Mouse (Mus musculus) right cerebral cortex, postnatal 4 days (tissue): ENCODE data around the gene Erv3.

Source experiments
- DNase-seq: peaks from one replicate; pipeline ENCODE4 v3.0.0-alpha.2; 2022

Erv3 gene

DNA sequence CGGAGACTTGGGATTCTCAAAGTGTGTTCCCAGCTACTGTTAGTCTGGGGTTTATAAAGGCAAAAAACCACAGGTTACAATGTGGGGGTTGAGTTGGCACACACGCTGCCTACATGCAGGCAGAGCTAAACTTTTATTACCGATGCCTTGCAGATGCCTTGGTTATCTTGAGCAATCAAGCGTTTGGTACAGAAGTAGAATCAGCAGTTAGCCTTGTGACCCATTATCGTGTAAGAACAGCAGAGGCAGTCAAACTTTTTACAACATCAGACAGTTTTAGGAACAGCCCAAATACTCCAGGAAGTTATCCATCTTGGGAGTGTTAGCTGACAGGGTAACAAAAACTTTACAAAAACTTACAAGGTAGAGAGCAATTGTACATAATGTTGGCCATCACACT is at the start of gene Erv3:
Gene Erv3, minus strand, starts transcription at position 27 of the 400 bp plus-strand sequence.
- DNase-seq, result no peak

DNA sequence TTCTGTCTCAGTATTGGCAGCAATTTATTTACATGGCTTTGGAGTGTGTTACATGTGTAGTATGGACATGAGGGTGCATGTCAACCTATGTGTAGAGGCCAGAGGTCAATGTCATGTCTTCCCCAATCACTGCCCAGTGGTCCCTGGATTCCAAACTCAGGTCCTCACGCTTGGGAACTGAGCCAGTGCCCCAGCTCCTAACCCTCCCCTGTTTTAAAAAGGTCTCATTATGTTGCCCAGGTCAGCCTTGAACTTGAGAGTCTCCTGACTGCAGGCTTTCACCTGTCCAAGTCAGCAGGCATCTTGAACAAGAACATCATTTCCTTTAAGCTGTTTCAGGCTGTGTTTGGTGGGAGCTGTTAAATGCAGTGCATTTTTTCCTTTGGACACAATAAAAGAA is 49.4 kb upstream of the Erv3 start:
- no peak for DNase-seq

DNA sequence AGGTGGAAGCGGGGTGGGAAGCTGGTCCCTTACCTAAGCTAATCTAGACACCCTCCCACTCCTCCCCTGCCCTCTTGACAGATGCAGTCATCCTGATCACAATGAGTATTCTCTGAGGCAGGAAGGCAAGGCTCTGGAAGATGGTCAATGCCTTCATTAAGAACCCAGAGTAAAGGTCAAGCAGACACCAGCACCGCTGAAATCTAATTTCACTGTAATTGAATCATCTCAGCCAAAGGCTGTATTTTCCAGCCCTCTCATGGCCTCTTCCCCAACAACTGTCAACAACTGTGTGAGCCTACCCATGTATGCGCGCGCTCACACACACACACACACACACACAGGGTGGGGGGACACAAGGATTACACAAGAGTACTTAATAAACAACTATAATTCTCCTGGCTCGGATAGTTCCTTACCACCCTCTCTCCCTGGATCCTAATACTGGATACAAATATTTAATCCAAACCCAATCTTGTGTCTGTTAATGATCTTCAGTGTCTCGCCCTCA is 48.9 kb upstream of the Erv3 start:
- DNase-seq, result no peak

DNA sequence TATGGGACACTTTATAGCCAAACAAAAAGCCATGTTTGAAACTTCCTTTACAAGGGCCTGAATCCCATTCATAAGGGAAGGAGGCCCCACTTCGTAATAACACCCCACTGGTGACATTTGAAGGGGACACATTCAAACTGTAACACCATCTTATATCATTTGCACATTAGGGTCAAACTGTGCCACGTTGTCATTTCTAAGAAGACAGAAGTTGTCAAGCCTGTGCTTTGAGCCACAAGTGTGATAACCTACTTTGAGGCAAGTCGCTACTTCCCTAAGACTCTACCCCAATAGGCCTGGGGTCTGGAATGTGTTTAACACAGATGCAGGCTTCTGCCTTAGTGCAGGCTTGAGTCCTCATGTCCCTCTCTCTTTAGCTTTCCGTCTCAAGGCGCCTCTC is 47.8 kb upstream of the Erv3 start:
- DNase-seq, result no peak

DNA sequence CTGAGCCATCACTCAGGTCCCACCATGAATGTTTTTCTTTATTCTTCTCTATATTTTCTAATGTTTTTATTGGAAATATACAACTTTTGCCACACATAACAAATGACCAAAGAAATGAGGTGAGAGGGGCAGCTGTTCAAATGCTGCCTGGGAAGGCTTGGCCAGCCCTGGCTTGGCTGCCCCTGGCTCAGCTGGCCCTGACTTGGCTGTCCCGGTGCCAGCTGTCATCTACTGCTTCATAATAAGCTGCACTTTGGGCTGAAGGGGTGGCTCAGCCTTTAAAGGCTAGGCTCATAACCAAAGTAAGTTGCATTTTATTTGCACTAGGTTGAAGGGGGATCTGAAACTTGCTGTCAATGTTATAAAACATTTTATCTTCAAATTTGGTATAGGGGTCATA is 47.3 kb upstream of the Erv3 start:
- no peak for DNase-seq

DNA sequence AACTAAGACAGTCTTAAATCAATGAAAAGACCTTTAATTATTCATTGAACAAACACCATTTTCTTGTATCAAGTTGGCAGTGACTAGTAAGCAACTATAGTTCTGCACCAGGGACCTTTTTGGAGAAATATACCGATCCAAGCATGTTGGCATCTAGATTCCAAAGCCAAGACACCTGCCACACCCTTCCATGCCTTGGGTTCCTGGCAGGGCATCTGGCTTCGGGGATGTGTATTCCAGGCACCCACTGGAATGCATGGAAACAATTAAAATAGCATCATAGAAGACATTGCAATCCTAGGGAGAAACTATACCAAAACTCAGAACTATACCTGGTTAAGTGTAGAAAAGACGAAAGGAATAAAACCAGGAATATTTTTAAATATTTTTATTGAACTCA is 46.7 kb upstream of the Erv3 start:
- no peak for DNase-seq

DNA sequence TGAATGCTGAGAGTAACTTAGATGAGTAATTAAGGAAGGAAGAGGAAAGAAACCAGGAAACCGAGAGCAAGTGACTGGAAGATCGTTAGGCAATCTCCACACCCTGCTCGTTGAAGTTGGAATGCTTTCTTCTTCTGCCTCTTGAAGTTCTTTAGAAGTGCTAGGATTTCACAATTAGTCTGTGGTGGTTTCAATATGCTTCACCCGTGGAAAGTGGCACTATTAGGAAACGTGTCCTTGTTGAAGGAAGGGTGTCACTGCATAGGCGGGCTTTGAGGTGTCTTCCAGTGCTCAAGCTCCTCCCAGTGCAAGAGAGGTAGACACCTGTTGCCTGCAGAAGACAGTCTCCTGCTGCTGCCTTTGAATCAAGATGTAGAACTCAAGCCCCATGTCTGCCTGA is 46.2 kb upstream of the Erv3 start:
- DNase-seq, result no peak

DNA sequence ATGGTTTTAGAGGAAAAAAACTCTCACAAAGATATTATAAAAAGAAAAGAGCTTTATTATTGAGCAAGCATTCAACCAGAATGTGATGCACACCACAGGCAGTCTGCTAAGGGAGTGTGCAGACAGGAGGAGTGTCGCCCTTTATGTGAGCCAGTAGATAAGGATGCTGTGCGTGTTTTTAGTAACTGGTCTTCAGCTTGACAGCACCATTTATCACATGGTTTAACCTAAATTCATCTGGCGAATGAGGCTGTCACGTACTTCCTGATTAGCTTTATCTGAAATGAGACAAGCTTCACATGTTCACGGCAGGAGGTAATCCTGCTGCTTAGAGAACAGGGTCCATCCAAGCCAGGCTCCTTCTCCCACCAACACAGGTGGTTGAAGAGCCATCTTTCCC is 45.5 kb upstream of the Erv3 start:
- no peak for DNase-seq

DNA sequence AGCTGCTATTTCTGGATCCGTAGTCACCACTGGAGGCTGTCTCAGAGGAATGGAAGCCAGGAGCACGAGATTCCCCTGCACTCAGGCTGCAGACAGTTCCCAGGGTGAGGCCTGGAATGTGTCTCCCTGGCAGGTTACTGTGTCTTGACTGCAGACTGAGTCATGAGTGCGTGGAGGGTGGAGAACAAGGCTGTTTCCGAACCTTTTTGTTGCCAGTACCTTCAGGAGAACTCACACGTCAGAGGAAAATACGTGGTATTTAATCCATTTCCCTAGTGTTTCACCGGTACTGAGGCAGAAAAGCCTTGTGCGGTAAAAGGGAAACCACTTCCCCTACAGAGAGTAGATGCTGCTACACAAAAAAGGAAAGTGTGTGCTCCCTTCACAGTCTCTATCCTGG is 43.3 kb upstream of the Erv3 start:
- DNase-seq, result no peak

DNA sequence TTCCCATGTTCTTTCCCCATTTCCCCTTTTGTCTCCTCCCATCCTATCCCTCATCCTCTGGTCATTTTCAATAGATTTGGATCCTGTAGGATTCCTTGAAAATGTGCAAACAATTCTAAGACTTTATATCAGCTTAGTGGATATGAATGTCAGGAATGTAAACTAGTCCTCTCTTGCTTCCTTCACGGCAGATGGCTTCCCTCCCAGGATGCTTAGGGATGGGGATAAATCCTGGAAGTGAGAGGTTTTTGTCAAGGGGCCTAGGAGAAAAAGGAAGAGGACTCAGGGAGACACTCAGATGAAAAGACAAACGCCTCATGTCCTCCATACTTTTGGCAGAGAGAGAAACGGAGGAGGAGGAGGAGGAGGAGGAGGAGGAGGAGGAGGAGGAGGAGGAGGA is 42.9 kb upstream of the Erv3 start:
- DNase-seq, result no peak

DNA sequence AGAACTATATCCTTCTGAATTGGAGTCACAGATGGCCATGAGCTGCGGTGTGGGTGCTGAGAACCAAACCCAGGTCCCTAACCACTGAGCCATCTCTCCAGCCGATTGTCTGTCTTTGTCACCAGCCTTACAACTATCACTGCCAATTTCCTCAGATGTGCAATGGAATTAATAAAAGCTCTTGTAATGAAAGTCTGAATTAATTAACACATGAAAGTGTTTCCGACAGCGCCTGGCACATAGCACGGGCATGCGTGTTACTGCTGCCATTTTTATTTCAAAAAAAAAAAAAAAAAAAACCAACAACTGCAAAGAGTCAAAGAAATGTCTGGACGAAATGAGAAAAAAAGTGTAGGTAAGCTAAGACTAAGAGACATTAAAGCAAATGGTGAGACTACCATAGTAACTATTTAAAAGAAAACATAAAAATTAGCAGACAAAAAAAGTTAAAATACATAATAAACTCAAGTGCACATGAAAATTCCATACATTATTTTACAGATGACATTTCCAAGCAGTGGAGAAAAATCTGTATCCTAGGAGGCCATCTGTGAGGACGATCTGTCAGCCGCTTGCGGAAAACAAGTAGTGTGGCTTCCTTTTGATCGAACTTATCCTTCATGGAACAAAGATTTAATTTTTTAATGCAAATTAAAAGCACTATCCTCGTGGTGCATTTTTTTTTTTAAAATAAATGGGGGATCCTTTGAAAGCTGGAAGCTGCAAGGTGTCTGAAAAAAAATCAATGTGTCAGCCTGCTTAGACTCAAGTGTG is 38.0 kb upstream of the Erv3 start:
- no peak for DNase-seq

DNA sequence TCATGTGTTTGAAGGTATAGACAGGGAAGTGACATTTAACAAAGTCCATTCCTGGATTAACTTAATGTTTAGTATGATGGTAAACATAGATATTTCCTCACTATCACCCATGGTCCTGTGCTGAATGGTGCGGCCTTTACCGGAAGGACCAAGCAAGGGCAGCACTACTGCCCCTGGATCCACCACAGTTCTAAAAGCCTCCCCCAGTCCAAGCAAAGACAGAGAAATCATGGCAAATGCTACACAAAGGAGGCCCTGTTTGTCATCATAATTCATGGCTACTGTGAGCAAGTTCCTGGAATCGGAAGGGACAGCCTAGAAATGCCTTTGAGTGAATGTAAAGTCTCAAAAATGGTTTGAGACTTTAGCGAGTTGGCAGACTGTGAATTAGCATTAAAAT is 36.5 kb upstream of the Erv3 start:
- no peak for DNase-seq

DNA sequence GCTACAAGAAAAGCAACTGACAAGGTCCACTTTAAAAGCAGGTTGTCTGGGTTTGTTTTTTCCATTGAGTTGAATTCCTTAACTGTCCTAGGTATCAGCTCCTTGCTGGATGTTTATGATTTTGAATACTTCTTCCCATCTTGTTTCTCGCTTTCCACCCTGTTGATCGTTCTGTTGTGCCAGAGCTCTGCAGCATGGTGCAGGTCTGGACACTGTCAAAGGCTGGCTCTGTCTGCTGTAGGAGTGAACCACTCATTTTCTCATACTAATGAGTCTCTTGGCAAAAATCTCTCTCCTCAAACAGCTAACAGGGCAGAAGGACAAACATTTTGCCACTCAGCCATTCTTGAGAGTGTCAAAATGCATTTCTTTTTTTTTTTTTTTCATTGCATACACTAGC is 35.6 kb upstream of the Erv3 start:
- DNase-seq, result no peak

DNA sequence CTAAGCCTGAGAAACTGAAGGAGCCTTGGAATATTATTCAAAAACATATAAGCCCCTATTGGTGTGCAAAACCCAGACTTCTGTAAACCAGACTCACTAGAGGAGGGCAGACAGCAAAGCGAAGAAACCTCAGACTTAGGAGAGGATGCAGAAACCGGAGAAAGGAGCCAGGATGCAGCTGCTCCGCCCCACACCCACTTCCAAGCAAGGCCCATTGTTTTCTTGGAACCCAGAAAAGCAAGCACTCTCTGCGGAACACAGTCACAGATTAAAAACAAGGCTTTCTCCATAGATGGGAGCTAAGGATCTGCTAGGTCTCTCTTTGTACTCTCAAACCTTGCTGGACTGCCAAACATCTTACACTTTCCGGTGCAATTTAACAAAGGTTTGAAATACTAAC is 33.0 kb upstream of the Erv3 start:
- DNase-seq, result no peak

DNA sequence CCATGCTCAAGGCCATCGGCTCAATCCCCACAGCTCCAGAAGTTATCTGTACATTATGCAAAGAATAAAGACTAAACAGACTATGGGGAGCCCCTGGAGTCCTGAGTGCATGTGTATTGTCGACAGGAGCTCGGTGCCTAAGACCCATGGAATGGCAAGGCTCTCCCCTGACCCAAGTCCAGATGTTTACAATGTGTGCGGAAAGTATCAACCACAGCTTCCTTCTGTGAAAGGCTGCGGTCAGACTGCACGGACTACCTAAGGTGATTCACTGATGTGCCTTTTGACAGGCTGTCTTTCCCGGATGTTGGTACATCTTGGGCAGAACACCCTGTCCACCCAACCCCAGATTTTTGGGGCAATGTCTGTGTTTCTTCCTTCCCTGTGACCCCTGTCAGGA is 28.7 kb upstream of the Erv3 start:
- no peak for DNase-seq

DNA sequence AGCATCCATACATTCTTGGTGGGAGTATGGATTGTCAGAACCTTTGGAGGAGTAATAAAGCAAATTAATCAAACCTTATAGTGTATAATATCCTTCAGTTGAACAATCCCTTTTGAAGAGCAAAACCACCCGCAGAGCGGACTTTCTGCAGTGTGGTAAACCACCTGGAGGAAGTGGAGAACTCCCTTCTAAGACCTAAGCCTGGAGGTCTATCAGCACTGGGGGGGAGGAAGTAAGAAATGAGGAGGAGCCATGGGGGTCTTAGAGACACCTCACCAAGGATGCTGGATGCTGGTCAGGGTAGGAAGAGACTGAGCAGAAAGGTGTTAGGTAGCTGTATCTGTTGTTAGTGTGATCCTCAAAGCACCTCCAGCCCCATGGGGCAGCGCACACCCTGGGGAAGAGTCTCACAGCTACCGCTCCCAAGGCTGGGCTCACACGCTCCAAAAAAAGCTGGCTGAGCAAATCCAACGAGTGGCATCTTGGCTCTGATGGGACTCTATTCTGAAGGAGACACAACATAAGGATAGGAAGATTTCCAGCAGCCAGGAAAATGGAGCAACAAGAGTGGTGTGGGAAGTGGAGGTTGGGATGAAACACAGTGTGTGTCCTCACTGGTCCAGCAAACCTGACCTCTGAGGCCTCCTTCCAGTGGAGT is 27.1 kb upstream of the Erv3 start:
- DNase-seq, result no peak

DNA sequence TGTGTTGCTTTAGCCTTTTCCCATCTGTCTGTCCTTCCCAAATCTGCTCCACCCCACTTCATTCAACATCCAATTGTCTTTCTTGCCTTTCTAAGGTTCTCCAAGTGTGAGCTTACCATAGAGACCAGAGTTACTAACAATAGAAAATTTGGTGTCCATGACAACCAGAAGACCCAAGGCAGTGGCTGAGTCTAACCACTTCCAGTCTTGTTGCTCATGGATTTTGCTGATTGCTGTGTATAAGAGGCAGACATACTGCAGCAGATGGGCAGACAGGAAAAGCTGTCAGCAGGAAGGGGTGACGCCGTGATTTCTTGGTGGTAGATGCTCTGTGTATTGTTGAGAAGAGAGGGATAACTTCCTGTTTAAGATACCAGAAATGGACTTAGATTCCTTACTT is 23.6 kb upstream of the Erv3 start:
- DNase-seq, result no peak

DNA sequence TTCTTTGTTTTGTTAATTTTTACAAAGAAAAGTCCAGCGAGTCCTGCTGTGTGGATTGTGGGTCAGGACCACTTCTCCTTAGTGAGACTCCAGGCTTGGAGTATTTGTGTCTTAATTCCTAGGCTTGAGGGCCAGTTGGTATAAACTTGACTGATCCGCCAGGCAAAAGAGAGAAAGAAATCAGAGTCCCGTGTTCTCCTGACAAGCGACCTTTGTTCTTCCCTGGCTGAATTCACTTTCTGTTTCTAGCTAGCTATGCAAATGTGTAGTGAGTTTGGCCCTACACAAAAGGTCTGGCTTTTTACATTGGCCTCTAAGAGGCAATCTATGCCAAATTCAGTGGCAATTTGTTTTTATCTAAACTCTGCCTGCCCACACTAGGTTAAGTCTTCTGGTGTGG is 22.2 kb upstream of the Erv3 start:
- no peak for DNase-seq

DNA sequence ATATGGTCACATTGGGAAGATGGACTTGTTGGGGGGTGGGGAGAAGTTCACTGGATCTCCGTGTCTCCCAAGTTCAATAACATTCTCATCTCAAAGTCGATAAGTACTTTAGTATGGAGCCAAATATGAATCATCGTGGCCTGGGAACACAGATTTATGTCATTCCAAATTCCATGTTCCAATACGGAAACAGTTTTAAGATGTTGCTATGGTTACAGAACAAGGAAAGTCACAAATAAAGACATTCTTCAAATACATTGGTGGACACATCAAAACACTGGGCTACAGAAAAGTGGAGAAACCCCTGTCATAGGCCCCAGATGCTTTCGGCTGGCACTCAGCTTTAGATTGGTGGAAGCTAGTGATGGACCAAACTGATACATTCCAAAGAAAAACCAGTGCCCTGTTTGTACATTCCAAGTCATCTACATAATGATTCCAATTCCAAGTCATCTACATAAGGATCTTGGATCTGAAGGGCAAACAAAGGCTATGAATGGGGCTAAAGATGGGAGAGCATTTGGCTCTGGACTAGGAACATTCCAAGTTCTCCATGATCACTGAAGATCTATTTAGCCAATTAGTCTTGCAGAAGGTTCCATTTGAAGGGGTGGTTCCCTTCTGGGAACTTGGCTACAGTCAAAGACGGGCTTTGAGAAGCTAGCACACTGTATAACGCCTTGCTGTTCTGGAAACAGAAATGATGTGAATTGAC is 17.2 kb upstream of the Erv3 start:
- DNase-seq, result no peak

DNA sequence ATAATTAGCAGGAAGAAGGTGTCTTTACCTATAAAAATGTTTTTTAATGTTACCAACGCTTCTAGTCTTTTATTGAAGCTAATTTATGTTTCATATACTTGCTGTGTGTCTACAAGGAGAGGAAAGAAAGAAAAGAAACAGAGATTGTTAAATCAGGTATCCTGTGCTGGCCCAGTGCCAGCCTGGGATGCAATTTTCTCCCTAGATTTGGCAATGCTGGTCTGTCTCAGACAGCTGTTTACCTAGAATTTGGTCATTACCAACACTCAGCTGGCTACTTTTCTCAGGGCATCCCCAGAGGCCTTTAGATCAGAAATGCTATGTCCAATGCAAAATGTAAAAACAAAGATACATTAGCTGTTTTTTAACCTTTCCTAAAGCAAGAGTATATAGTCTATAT is 13.8 kb upstream of the Erv3 start:
- no peak for DNase-seq

DNA sequence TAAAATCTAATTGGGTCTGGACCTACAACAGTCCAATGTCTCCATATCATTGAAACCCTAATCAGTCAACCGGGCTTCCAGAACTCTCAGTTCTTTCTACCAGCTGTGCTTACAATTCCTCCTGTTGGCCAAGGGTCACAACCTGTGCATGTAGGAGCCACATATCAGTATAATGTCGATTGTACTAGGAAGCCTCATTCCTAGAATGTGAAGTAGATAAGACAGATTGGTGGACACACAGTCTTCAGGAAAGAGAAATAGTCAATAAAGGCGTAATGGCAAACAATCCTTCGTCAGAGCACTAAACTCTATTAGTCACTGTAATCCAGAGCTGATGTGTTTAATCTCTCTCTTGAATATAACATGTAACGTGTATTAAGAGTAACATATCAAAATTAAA is 9.4 kb upstream of the Erv3 start:
- no peak for DNase-seq

DNA sequence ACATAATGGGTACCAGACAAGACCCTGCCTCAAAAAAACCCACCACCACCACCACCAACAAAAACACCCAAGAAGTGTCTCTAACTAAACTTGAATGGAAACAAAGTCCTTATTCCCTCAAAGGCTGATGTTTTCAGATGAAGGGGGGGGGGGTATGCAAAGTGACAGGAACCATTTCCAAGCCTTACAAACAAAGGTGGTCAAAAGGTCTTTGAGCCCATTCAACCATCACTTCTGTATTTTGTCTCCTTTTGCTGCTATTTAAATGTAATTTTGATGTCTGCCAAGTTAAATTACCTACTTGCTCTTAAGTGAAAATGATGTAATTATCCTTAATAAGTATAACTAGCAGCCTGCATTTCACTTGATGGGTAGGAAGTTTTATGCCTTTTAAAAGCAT is 7.1 kb upstream of the Erv3 start:
- no peak for DNase-seq

DNA sequence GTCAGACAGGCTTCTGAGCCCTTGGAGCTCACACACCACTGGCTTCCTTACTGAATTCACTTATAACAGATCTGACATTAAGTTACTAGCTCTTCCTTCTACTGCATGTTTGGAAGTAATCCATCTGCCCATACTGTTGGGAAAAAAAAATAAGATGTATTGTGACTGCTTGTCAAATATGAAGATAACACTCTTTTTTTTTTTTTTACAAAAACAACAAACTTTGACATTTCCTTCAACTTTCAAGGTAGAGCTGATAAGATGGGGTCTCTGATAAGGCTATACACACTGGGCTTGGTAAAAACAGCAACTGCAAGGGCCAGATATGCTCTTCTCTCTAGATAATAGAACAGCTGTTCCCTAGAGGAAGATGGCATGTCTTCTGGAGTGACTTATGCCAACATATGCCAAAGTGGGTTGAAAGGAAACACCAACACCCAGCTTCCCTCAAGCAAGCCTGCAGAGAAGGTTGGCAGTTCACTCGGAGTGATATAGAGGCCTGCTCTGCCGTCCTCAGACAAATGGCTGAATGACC is 4.8 kb upstream of the Erv3 start:
- no peak for DNase-seq

DNA sequence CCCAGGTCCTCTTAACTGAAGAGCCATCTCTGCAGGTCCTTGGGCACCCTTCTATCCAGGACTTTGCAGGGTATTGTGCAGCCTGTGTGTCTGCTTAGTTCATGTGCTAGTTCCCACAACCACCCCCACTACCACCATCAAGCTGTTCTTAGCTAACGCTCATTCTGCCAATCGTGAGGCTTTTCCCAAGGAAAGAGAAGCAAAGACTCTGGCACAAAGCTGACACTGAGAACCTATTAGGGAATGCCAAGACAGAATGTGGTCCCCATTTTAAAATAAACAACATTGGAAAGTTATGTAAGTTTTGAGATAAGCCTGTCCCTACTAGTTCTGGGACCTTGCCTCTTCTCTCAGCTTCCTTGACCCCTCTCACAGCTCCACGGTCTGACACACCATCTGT is 3.9 kb upstream of the Erv3 start:
- no peak for DNase-seq
